Mouse (Mus musculus): ENCODE data around the gene Myo7a.

DNA sequence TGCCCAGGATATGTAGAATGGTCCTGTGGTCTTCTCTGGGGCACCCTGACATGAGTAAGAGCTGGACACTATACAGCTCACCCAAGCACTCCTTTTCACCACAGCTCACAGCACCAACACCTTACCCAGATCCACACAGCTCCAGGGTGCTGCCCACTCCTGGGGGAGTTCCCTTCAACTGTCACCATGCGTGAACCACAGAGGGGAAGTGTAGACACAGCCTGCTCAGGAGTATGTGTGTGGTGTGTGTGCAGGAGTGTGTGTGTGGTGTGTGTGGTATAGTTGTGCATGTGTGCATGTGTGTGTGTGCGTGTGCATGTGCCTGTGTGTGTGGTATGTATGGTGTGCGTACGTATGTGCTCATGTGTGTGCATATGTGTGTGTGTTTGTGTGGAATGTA, 23.5 kb downstream of the Myo7a start:
- TF ChIP-seq TAL1 (IDR thresholded peaks at IDR 0.05; ENCODE audit: low read length), result no peak
- TF ChIP-seq GATA1 (IDR thresholded peaks at IDR 0.05; ENCODE audit: low read length), result no peak

Data from erythroblast, embryonic 14.5 days (primary cell).